Mouse (Mus musculus) MEL (cell line): ENCODE data around the gene Thap3.

Experiments
- CHD2 ChIP-seq: IDR thresholded peaks from 2 replicates; pipeline ENCODE4 v1.6.1; 2011; ENCODE audit warnings: low read length, improper control_type of control experiment
- E2F4 ChIP-seq: IDR thresholded peaks from 2 replicates; pipeline ENCODE4 v1.6.1; 2011; ENCODE audit warnings: low read depth, low read length, improper control_type of control experiment, borderline replicate concordance

GRCm38 (mm10) chr4:151999481-151999880, 10.7 kb upstream of the Thap3 start:
- TF ChIP-seq CHD2 (no peak), E2F4 (no peak)
